Mouse (Mus musculus) intestine, postnatal 0 days (tissue): ENCODE results near the gene Katnbl1. TPM values are rescaled to one million over a fixed set of nuclear protein-coding genes. Genes with fewer than 3 reads are reported as not detected.
"Not testable (repeated sequence)": the region's sequence is repeated elsewhere in the genome, so short reads cannot be mapped to it uniquely, and the experiment has no call there.

Experiments used
- ATAC-seq: fragments of 200-750 bp; cut with Nextera tagmentation; 2 replicates; pipeline ENCODE4 v1.8.0; 2017; ENCODE audit warnings: mild to moderate bottlenecking, moderate TSS enrichment, moderate library complexity
- H3K27ac ChIP-seq: fragments of 300-500 bp; sonication (generic); 2 replicates; pipeline ENCODE4 v1.5.1; 2014; ENCODE audit warnings: mild to moderate bottlenecking, low read depth, low read length, moderate library complexity
- H3K27me3 ChIP-seq: fragments of 300-500 bp; sonication (generic); replicated peaks from 2 replicates; pipeline ENCODE4 v1.6.1; 2014; ENCODE audit warnings: low read length, mixed read lengths; ENCODE audit not compliant: control insufficient read depth, insufficient read depth
- H3K36me3 ChIP-seq: fragments of 300-500 bp; sonication (generic); 2 replicates; pipeline ENCODE4 v1.6.1; 2014; ENCODE audit warnings: mild to moderate bottlenecking, moderate library complexity; ENCODE audit not compliant: control insufficient read depth, insufficient read depth
- H3K4me1 ChIP-seq: fragments of 300-500 bp; sonication (generic); replicated peaks from 2 replicates; pipeline ENCODE4 v1.6.1; 2014; ENCODE audit warnings: antibody characterized with exemption, low read length, mixed read lengths; ENCODE audit not compliant: control insufficient read depth, insufficient read depth
- H3K4me2 ChIP-seq: fragments of 300-500 bp; sonication (generic); replicated peaks from 2 replicates; pipeline ENCODE4 v1.6.1; 2014; ENCODE audit warnings: low read depth, mild to moderate bottlenecking, moderate library complexity
- H3K4me3 ChIP-seq: fragments of 300-500 bp; sonication (generic); 2 replicates; pipeline ENCODE4 v1.5.1; 2014; ENCODE audit warnings: low read depth, low read length
- H3K9ac ChIP-seq: fragments of 300-500 bp; sonication (generic); 2 replicates; pipeline ENCODE4 v1.6.1; 2014; ENCODE audit warnings: mild to moderate bottlenecking, low read depth, low read length
- H3K9me3 ChIP-seq: fragments of 300-500 bp; sonication (generic); 2 replicates; pipeline ENCODE4 v1.6.1; 2016; ENCODE audit warnings: mixed run types; ENCODE audit not compliant: control insufficient read depth
- CTCF ChIP-seq: sonication (generic); IDR thresholded peaks from 2 replicates; pipeline ENCODE4 v1.5.1; 2016; ENCODE audit warnings: low read depth, mild to moderate bottlenecking, control low read depth, antibody characterized with exemption, moderate library complexity
- WGBS: fragments of 180-500 bp; shearing (Covaris S2); extraction: QIAGEN DNeasy Blood & Tissue Kit; methylation state at CpG from one replicate; pipeline ENCODE4 v1.1.7; 2014; 5-methylcytosine and 5-hydroxymethylcytosine counted together
- polyA plus RNA-seq: library from polyadenylated mRNA; unstranded; fragments of >200 nt; fragmentation: Nextera tagmentation; extraction: Ambion mirVana; gene quantifications from 2 replicates; pipeline ENCODE4 v1.2.1, GENCODE M21; 2015

Katnbl1 gene
- polyA plus RNA-seq, 1 experiment from 2014 or later: 17.0 TPM

GRCm38 (mm10) chr2:112390843-112391242 is 11.8 kb downstream of the Katnbl1 start:
- TF ChIP-seq CTCF: no peak
- Histone ChIP-seq H3K9ac (no peak overlapping the region), H3K27me3 (no peaks in the 10 kb centered on the region), H3K9me3 (no peaks in the 10 kb centered on the region), H3K27ac (no peak overlapping the region), H3K4me1 (no peaks in the 10 kb centered on the region), H3K36me3 (no peaks in the 10 kb centered on the region), H3K4me3 (no peak overlapping the region), H3K4me2 (no peak overlapping the region)
- 85% methylated on average over 5 of the region's 5 CpGs for WGBS
- no peak for ATAC-seq

DNA sequence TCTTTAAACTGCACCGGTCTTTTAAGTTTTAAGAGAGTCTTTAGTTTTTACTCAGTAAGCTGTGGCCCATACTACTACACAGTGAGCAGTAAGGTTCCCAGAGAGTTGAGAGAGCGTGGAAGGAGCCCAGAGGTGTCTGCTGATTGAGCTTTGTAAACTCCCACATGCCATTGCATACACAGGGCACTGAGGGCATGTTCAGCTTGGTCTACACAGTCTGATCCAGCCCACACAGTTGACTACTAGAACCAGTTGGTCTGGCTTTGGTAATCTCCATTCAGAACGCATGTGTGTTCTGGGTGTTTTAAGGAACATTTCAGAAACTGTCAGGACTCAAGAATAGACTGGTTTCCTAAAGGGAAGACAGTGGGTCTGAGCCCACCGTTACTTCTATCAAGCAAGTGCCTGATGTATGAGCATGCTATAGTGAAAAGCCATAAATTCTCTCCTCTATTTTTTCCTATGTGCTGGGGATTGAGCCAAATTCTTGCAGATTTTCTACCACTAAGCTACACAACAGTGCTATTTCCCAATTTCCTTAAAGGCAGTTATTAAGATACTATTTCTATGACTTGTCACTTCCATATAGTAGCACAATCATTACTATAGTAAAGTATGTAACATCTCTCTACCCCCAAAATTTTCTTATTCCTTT is 12.5 kb downstream of the Katnbl1 start:
- H3K27me3 ChIP-seq: no peaks in the 10 kb centered on the region
- no peak for TF ChIP-seq CTCF
- ATAC-seq: no peak

DNA sequence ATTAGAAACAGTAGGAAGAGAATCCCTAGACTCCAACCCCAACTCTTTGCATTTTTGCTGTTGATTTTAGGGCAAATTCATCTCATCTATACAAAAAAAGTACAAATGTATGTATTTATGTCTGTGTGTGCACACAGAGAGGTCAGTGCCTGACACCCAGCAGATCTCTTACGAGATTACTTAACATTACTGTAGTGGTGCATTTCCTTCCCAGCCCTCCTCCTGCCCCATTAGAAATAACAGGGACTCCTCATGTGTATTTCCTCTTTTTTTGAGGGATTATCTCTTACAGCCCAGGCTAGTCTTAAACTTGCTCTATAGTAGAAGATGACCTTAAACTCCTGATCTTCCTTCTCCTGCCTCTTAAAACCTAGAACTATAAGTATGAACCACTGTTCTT is 13.7 kb downstream of the Katnbl1 start:
- Histone ChIP-seq H3K27ac (no peak overlapping the region), H3K36me3 (no peaks in the 10 kb centered on the region), H3K4me1 (no peaks in the 10 kb centered on the region), H3K4me3 (no peak overlapping the region), H3K27me3 (no peaks in the 10 kb centered on the region), H3K4me2 (no peak overlapping the region), H3K9ac (no peak overlapping the region), H3K9me3 (no peaks in the 10 kb centered on the region)
- TF ChIP-seq CTCF: no peak
- 90% methylated on average over 1 of the region's 1 CpGs for WGBS
- no peak for ATAC-seq

More for the DNA sequence above, 12.5 kb downstream of the Katnbl1 start:
- Histone ChIP-seq H3K9me3 (no peaks in the 10 kb centered on the region), H3K36me3 (no peaks in the 10 kb centered on the region), H3K9ac (no peak overlapping the region), H3K27ac (no peak overlapping the region), H3K4me3 (no peak overlapping the region), H3K4me1 (no peaks in the 10 kb centered on the region), H3K4me2 (no peak overlapping the region)
- 89% methylated on average over 4 of the region's 4 CpGs for WGBS

DNA sequence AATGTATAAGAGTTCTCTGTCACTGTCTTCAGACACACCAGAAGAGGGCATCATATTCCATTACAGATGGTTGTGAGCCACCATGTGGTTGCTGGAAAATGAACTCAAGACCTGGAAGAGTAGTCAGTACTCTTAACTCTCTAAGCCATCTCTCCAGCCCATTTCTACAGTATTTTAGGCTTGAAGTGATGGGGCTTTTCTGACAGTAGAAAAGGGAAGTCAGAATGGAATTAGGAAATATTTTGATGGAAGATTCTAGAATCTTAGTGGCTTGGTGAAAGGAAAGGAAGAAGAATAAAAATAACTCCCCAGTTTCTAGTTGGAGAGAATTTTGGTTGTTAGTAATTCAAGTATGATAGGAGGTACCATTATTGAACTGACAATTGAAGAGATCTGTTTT is 14.9 kb downstream of the Katnbl1 start:
- no peak overlapping the region for H3K4me3 ChIP-seq
- H3K27me3 ChIP-seq: no peaks in the 10 kb centered on the region
- H3K9me3 ChIP-seq: no peaks in the 10 kb centered on the region
- H3K4me1 ChIP-seq: no peaks in the 10 kb centered on the region
- H3K9ac ChIP-seq: no peak overlapping the region
- no peak for TF ChIP-seq CTCF
- no peaks in the 10 kb centered on the region for H3K36me3 ChIP-seq
- H3K27ac ChIP-seq: no peak overlapping the region
- no peak for ATAC-seq
- H3K4me2 ChIP-seq: no peak overlapping the region

GRCm38 (mm10) chr2:112396649-112397048 is 17.6 kb downstream of the Katnbl1 start:
- WGBS: 36% methylated on average over 1 of the region's 1 CpGs

GRCm38 (mm10) chr2:112407030-112407429 is 28.0 kb downstream of the Katnbl1 start:
- WGBS: 83% methylated on average over 3 of the region's 3 CpGs
- H3K27ac ChIP-seq: no peak overlapping the region
- no peak overlapping the region for H3K4me3 ChIP-seq
- no peaks in the 10 kb centered on the region for H3K9me3 ChIP-seq
- no peak for ATAC-seq
- TF ChIP-seq CTCF: no peak
- H3K9ac ChIP-seq: no peak overlapping the region
- H3K36me3 ChIP-seq: peaks cover 22% of the 10 kb centered on the region
- no peak overlapping the region for H3K4me2 ChIP-seq
- H3K4me1 ChIP-seq: no peaks in the 10 kb centered on the region
- H3K27me3 ChIP-seq: no peaks in the 10 kb centered on the region

More at GRCm38 (mm10) chr2:112396649-112397048, 17.6 kb downstream of the Katnbl1 start:
- Histone ChIP-seq H3K27me3 (no peaks in the 10 kb centered on the region), H3K4me3 (no peak overlapping the region), H3K9ac (no peak overlapping the region), H3K4me1 (no peaks in the 10 kb centered on the region), H3K9me3 (no peaks in the 10 kb centered on the region), H3K36me3 (no peaks in the 10 kb centered on the region), H3K4me2 (no peak overlapping the region), H3K27ac (no peak overlapping the region)
- ATAC-seq: no peak
- TF ChIP-seq CTCF: no peak

DNA sequence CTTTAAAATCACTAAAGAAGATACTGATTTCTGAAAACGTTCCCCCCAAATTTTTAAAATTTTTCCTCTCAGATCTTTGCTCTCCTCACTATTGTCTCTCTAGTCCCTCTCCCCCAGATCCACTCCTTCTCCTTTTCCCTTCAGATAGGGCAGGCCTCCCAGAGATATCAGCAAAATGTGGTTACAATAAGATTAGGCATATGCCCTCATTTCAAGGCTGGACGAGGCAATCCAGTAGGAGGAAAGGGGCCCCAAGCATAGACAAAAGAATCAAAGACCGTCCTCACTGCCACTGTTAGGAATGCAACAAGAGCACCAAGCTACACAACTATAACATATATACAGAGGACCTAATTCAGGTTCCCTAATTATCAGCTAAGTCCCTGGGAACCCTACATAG is 46.3 kb downstream of the Katnbl1 start:
- Histone ChIP-seq H3K27ac (no peak overlapping the region), H3K9ac (no peak overlapping the region), H3K4me3 (no peak overlapping the region), H3K4me2 (no peak overlapping the region), H3K27me3 (no peaks in the 10 kb centered on the region), H3K36me3 (no peaks in the 10 kb centered on the region), H3K9me3 (no peaks in the 10 kb centered on the region), H3K4me1 (no peaks in the 10 kb centered on the region)
- TF ChIP-seq CTCF: no peak
- 56% methylated on average over 3 of the region's 3 CpGs for WGBS
- ATAC-seq: no peak

DNA sequence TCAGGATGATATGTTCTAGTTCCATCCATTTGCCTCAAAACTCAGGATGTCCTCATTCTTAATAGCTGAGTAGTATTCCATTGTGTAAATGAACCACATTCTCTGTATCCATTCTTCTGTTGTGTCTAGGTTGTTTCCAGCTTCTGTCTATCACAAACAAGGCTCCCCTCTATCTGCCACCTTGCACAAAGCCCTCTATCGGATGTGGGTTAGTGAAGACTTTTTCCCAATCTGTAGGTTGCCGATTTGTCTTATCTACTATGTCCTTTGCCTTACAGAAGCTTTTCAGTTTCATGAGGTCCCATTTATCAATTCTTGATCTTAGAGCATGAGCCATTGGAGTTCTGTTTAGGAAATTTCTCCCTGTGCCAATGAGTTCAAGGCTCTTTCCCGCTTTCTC is 49.5 kb downstream of the Katnbl1 start:
- H3K9me3 ChIP-seq, H3K36me3 ChIP-seq, H3K4me1 ChIP-seq, H3K9ac ChIP-seq, H3K27ac ChIP-seq, H3K27me3 ChIP-seq, H3K4me2 ChIP-seq, H3K4me3 ChIP-seq, ATAC-seq: not testable (repeated sequence)
- WGBS: 88% methylated on average over 3 of the region's 3 CpGs
